Mouse (Mus musculus) yolk sac, embryonic 10.5 days (tissue): Measurements from ENCODE around the gene Pcp4l1.
A peak's percentile ranks its signal among the peaks of the same experiment; 100 is the strongest.
"Not testable (repeated sequence)": the region's sequence is repeated elsewhere in the genome, so short reads cannot be mapped to it uniquely, and the experiment has no call there.

Experiments used
- DNase-seq: peaks from one replicate; pipeline ENCODE4 v3.0.0-alpha.2; 2017; ENCODE audit warnings: low spot score

Gene Pcp4l1

DNA sequence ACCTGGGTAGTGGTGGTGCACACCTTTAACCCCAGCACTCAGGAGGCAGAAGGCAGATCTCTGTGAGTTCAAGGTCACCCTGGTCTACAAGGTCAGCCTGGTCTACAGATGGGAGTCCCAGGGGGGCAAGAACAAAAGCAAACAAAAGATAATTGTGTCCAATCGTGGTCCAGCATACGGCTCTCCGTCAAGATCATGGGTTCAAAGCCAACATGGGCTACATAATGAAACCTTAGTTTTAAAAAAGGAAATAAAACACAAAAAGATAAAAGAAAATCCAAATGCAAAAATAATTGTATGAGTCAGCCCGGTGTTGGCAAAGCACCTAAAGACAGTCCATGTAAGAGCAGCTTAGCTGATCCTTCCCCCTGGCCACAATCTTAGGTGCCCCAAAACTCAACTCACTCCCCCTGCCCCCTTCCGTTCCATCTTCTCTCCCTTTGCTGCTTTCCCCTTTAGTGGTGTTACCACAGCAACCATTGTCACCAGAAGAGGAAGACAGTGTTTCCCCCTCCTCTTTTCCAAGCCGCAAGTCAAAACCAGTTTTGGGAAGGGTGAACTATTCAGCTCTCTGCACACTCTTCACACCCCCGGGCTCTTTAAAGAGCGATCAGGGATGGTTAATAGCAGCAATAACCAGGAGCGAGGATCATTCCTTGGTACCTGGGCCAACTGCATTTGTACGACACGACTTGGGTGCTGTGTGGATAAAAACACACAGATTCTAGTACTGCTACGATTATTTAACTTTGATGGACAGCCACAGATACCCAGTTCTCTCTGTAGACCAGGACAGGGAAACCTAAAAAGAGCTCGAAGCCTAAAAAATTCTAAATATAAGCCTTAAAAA lies 8.0 kb downstream of the Pcp4l1 start:
- DNase-seq = no peak

DNA sequence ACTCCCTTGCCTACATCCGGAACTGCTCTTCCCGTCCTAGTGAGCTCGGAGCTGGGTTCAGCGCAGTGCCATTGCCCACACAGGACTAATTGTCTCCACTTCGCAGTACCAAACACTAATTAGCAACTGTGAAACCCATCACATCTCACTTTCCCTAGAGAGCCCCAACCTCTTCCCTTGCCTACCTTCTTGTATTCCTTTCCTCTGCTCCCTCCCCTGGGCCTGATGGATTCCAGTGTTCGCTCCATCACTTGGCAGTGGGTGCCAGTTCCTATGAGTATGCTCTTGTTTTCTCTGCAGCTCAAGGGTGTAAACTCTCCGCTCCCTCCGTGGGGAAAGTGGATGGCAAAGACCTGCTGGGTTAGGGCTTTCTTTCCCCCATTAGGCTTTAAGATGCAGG lies 10.4 kb downstream of the Pcp4l1 start:
- DNase-seq = no peak

DNA sequence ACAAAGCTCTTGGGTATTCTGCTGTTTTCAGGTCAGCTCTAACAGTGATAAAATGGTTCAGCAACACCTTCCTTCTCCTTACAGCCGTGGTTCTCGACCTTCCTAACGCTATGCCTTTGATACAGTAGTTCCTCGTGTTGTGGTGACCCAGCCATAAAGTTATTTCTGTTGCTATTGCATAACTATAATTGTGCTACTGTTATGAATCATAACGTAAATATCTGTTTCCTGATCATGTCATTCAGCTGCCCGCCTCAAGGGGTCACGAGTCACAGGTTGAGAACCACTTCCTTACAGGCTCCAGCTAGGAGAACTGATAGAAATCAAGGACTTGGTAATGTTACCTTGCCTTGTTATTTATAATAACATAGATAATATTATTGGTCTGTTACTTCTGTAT lies 11.8 kb downstream of the Pcp4l1 start:
- DNase-seq = no peak

GRCm38 (mm10) chr1:171183620-171184019 lies 12.4 kb downstream of the Pcp4l1 start:
- DNase-seq = no peak

DNA sequence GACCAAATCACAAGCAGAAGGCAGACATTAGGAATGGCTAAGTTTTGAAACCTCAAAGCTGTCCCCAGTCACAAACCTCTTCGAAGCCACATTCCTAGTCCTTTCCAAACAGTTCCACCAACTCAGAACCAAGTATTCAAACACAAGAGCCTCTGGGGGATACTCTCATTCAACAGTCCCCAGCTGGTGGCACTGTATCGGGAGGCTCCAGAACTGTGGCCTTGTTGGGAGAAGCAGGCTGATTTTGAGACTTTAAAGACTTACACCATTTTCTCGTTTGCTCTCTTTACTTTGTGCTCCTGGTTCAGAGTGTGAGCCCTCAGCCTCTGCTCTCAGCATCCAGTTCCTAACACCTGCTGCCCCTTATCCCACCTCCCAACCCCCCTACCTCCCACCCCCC lies 13.0 kb downstream of the Pcp4l1 start:
- DNase-seq = no peak

DNA sequence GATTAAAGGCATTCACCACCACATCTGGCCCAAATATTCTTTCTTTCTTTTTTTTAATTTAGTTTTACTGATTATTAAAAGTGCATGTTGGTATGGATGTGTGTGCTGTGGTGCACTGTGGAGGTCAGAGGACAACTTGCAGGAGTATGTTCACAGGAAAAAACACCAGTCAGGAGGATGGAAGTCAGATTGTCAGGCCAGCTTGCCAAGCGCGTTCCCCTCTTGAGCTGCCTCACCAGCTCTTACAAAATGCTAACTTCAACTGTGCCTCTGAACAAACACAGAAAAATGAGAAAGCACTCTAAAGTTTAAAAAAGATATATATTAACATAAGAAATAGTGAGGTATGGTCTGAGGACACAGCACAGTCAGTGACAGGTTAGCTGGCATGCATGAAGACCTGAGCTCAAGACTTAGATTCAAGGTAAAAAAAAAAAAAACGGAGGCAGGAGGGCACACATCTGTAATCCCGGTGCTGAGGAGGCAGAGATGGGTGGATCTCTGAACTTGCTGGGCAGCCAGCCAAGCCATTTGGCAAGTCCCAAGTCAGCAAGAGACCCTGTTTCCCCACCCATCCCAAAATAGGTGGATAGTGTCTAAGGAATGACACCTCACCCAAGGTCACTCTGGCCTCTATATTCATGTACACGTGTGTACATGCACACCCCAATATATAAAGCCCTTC lies 16.4 kb downstream of the Pcp4l1 start:
- DNase-seq = no peak

GRCm38 (mm10) chr1:171172779-171173178 lies 23.3 kb downstream of the Pcp4l1 start:
- no peak for DNase-seq

DNA sequence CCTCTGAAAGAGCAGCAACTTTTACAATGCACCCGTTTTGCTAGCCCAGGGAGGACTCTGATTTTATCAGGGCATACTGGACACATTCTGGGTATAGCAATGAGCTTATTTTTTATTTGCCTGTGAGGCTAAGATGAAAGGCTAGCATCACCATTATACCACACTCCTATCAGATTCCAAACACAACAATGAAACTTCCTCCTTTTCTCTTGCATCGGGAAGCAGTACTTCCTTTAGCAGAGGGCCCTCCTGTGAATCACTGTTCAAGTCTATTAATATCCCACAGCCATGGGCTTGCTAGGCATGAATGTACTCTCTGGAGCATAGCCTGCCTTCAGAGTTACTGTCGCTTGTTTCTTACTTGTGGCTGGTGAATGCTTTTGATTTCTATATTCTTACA lies 24.9 kb downstream of the Pcp4l1 start:
- DNase-seq = no peak

- no peak for DNase-seq
Observed at GRCm38 (mm10) chr1:171169913-171170312, 26.2 kb downstream of the Pcp4l1 start.

DNA sequence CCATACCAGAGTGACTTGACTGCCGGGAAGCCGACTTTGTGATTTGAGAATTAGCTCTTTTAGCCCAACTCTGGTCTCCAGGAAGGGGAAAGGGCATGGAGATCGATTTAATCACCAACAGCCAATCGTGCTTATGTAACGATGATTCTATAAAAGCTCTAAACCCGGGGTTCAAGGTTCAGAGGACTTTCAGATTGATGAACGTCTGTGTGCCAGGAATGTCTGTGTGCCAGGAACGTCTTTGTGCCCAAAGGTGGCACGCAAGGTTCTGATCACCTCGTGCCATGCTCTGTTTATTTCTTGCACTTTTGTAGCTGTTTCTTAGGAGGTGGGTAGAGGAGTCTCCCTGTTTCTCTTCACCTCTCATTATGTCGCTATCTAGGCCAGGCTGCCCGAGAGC lies 27.2 kb downstream of the Pcp4l1 start:
- no peak for DNase-seq

- DNase-seq = no peak
Observed at GRCm38 (mm10) chr1:171165629-171166345, 30.3 kb downstream of the Pcp4l1 start.

DNA sequence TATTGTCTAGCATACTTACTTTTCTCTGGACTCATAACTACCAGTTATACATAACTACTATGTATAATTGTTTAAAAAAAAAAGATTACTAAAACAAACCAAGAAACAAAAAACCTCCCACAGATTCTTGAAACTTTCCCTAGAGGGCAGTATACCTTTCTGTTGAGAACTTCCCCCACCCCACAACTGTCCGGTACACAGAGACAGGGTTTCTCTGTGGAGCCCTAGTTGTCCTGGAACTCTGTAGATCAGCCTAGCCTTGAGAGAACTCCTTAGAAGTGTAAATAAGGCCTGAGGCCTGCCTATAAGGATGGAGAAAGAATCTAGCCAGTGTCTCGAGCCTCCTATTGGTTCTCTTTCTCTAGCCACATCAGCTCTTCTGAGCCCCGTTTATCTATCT lies 31.8 kb downstream of the Pcp4l1 start:
- no peak for DNase-seq

GRCm38 (mm10) chr1:171162526-171162925 lies 33.5 kb downstream of the Pcp4l1 start:
- no peak for DNase-seq

DNA sequence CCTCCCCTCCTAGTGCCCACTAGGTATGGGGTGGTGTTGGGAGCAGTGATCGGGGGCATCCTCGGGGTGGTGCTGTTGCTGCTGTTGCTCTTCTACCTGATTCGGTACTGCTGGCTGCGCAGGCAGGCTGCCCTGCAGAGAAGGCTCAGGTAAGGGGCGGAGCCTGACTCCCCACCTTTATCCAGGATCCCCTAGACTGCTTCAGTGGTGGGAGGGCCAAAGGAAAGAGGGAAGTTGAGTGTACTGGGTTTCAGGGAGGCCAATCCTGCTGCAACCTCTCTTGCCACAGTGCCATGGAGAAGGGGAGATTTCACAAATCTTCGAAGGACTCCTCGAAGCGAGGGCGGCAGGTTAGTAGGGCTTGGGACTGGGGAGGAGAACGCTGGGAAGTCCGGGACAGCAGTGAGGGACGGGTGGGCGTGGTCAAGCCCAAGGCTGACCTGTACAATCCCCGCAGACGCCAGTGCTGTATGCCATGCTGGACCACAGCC lies 36.5 kb downstream of the Pcp4l1 start:
- no peak for DNase-seq

DNA sequence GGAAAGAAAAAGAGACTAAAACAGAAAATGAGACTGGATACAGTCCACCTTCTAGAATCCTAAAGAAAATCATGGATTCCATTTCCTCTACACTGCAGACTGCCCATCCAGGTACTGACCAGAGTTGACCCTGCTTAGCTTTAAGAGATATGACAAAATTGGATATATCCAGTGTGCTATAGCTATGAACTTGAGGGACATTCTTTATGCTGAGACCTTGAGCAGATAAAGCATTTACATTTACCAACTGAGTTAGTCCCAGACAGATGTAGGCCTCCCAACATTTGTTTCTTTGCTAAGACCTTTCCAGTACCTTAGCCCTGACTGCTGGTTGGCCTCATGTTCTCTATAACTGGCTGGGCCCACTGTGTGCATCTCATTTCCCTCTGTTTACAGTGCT lies 38.1 kb downstream of the Pcp4l1 start:
- no peak for DNase-seq

- DNase-seq = no peak
Observed at GRCm38 (mm10) chr1:171156644-171157043, 39.4 kb downstream of the Pcp4l1 start.

DNA sequence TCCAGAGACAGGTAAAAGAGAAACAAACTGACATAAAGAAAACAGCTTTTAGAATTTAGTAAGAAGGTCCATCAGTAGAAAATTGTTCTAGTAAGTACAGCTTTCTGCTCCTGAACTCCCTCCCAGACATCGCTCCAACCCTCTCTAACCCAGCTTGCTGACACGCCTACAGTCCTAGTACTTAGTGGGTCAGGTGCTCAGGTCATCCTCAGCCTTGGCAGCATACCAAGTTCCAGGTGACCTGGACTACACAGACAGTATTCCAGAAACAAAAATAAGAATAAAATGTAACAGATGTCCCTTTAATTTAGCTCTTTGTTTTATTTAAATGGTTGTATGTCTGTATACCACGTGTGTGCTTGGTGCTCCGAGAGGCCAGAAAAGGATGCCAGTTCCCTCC lies 44.1 kb downstream of the Pcp4l1 start:
- DNase-seq = no peak

DNA sequence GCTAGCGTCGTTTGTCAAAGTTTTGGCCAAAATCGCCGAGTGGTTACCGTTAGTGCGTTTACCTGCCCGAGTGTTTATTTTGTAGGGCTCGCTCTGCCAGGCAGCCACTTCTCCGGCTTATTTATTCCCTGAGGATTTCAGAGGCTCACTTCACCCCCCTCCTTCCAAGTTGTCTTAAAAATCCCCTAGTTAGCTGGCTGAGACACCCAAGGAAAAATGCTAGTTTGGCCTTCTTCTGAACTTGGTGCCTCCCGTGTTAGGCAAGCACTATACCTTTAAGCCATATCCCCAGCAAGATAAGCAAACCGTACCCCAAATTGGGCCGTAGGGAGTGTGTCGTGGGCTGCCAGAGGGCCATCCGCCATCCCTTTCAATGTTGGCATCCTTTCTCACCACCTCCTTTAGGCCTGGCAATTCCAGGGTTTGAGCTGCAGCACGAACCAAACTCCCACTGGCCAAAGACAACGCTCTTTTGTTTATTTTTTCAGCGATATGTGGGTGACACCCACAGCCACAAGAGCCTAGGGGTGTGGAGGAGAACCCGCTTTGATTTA lies 45.2 kb downstream of the Pcp4l1 start:
- DNase-seq = no peak

GRCm38 (mm10) chr1:171149974-171150760 lies 45.9 kb downstream of the Pcp4l1 start, which contains the start of the genes Sdhc and Mpz:
Gene Sdhc, minus strand, starts transcription at chr1:171150603.
Gene Mpz, plus strand, starts transcription at chr1:171150711.
- peak; percentile 92 for DNase-seq

DNA sequence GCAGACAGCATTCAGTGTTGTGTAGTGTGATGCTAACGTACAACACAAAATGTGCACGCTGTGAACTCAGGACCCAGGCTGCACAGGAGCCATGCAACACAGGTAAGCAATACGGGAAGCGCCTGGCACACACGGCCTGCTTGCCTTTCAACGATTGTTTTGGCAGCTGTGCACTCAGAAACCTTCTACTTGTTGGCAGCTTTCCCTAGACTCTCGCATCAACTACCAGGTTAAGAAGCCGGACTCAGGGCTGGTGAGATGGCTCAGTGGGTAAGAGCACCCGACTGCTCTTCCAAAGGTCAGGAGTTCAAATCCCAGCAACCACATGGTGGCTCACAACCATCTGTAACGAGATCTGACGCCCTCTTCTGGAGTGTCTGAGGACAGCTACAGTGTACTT lies 53.1 kb downstream of the Pcp4l1 start:
- not testable (repeated sequence) for DNase-seq

DNA sequence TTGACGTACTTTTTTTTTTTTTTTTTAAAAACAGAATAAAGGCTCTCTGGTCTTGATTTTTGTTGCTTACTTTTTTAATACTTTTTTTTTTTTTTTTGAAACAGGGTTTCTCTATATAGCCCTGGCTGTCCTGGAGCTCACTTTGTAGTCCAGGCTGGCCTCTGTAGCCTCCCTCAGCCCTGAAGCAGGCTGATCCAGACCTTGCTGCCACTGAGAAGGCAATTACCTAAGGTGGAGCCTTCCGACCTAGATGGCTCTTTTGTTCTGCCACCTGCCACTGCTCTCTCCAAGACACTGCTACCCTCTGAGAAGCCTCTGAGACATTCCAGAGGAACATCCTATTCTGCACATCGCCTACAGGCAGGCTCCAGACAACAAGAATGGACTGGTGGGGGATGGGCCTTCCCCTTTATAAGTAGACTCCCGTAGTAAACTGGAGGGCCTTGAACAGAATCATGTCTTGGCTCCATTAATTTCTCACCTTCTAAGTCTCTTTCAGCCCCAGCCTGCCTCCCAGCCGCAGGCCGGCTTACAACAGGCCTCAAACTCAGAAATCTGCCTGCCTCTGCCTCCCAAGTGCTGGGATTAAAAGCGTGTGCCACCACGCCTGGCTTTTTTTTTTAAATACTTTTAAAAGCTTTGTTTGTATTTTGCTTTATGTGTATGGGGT lies 58.4 kb downstream of the Pcp4l1 start:
- DNase-seq = not testable (repeated sequence)
